Mouse (Mus musculus): Measurements from ENCODE around the gene 8030474K03Rik.
"Not testable (repeated sequence)": the region's sequence is repeated elsewhere in the genome, so short reads cannot be mapped to it uniquely, and the experiment has no call there.

The 8030474K03Rik gene

GRCm38 (mm10) chrX:101794342-101794741, at the start of gene 8030474K03Rik, which contains the start of gene Gm4779:
TSS of gene 8030474K03Rik (plus strand) at chrX:101794656.
TSS of gene Gm4779 (minus strand) at chrX:101794423.
- DNase-seq (ENCODE audit: low spot score), result no peak

DNA sequence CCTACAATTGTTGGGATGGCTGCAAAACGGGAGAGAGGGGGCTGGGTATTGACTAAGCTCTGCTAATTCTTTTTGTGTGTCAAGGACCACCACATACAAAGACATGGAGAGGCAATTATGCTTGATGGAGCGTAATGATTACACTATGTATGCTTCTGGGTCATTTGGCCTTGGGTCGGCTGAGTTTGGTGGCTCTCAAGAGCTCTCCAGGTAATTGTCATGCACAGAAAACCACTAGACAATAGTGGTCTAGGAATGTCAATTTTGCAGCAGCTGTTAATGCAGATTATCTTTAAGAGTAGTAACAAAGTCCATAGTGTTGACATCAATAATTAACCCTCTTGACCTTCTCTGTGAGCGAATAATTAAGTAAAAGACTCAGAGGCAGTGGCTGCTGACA, 44.3 kb upstream of the 8030474K03Rik start:
- DNase-seq (ENCODE audit: low spot score), result no peak

- no peak for DNase-seq (ENCODE audit: low spot score)
These were observed 40.0 kb upstream of the 8030474K03Rik start for GRCm38 (mm10) chrX:101754478-101754877.

GRCm38 (mm10) chrX:101764621-101765020, 29.8 kb upstream of the 8030474K03Rik start:
- DNase-seq (ENCODE audit: low spot score), result no peak

GRCm38 (mm10) chrX:101765111-101765510, 29.3 kb upstream of the 8030474K03Rik start:
- peak; percentile 17 for DNase-seq (ENCODE audit: low spot score)

- DNase-seq (ENCODE audit: low spot score), result no peak
These were observed 27.2 kb upstream of the 8030474K03Rik start for GRCm38 (mm10) chrX:101767280-101767679.

DNA sequence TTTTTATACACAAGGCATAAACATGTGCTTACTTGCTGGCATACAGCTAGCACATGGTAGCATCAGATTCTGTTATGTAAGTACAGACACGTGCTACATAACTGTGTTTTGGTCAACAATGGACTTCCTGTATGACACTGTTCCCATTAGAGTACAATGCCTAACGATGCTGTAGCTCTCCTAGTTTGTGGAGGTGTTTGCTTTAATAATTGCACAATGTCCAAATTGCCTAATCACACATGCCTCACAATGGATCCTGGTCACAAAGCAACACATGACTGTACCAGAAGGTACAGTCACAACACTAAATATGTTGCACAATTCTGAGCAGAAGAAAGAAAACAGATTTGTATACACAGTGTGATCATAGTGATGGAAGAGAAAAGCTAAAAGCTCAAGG, 25.0 kb upstream of the 8030474K03Rik start:
- DNase-seq (ENCODE audit: low spot score), result no peak

- DNase-seq (ENCODE audit: low spot score), result no peak
These were observed 24.1 kb upstream of the 8030474K03Rik start for GRCm38 (mm10) chrX:101770307-101770706.

- peak; percentile 14 for DNase-seq (ENCODE audit: low spot score)
These were observed 22.4 kb upstream of the 8030474K03Rik start for GRCm38 (mm10) chrX:101772035-101772434.

DNA sequence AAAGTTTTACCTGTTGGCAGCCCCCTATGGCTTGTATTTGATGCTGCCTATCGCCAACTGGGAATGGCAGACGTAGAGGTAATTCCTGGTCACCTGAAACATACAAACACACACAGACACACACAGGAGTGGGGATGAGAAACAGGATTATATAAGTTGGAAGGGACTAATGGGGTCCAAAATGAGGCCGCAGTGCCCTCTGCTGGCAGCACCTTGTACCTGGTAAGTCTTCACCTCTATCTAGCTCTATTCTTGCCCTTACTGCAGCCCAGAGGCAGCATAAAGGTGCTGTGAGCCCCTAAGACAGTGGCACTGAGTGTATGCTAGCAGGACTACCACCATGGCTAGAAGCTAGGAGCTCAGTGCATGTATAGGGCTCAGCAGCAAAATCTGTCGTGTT, 2.9 kb upstream of the 8030474K03Rik start:
- peak; percentile 11 for DNase-seq (ENCODE audit: low spot score)

- no peak for DNase-seq (ENCODE audit: low spot score)
These were observed 11.1 kb downstream of the 8030474K03Rik start for GRCm38 (mm10) chrX:101805512-101805911.

- DNase-seq (ENCODE audit: low spot score), result no peak
These were observed 17.3 kb downstream of the 8030474K03Rik start for GRCm38 (mm10) chrX:101811750-101812149.

DNA sequence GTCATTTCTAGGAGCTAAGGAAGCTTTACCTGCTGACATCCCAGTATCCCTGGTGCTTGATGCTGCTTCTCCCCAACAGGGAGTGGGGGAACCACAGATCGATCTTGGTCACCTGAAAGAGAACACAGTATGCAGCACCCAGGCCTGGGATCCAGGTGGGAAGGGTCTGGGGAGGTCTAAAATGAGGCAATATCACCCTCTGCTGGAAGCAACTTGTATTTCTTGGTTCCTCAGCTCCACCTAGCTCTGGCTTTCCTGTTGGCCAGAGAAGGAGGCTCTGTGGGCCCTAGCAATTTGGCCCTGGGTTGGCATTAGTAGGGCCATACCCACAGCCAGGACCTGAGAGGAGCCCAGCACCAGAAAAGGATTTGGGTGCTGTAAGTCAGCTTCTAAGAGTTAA, 24.7 kb downstream of the 8030474K03Rik start:
- no peak for DNase-seq (ENCODE audit: low spot score)

DNA sequence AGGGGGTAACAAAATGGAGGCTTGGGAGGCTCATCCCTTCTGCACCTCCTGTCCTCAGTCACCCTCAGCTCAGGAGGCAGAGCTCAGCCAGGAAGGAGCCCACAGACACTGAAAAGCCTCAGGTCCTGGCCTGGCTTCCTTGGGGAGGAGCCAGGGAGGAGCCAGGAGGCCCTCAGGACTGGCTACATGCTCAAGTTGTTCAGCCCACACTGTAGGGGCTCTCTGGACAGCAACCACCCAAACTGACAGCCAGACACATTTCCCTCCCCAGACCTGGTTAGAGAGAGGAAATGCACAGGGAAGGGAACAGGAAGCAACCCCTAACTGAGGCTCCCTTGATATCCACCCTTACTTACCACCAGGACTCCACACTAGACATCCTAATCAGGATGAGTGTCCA, 25.5 kb downstream of the 8030474K03Rik start:
- not testable (repeated sequence) for DNase-seq (ENCODE audit: low spot score)

GRCm38 (mm10) chrX:101847191-101847795, 52.8 kb downstream of the 8030474K03Rik start:
- DNase-seq (ENCODE audit: low spot score), result no peak
